Mouse (Mus musculus) spleen, adult 2 months (tissue): ENCODE measurements around the gene Ears2.
A peak's percentile ranks its signal among the peaks of the same experiment; 100 is the strongest.

Source experiments
- CTCF ChIP-seq: fragments of 200-500 bp; IDR thresholded peaks from 2 replicates; pipeline ENCODE4 v1.5.1; 2011; ENCODE audit warnings: mild to moderate bottlenecking, inconsistent platforms; ENCODE audit not compliant: insufficient read depth, insufficient read length, insufficient replicate concordance; ENCODE audit errors: extremely low read depth
- POLR2A ChIP-seq: fragments of 200-500 bp; IDR thresholded peaks from 2 replicates; pipeline ENCODE4 v1.6.1; 2011; ENCODE audit warnings: low read depth, low read length, inconsistent platforms

- TF ChIP-seq CTCF = peak; percentile 79; the same call in 1 of the 2 replicates
- no peak; the same call in 1 of the 2 replicates for TF ChIP-seq POLR2A
Observed at GRCm38 (mm10) chr7:122101747-122102244, 34.7 kb upstream of the Ears2 start, which contains the start of gene Ndufab1.
